Mouse (Mus musculus) kidney, adult 2 months (tissue): ENCODE results near the gene D630045J12Rik.

Experiments used
- CTCF ChIP-seq: fragments of 200-500 bp; conservative IDR thresholded peaks from 2 replicates; pipeline ENCODE4 v1.5.1; 2011; ENCODE audit warnings: low read depth, mild to moderate bottlenecking, control low read depth, low read length, moderate library complexity, mixed read lengths; ENCODE audit not compliant: insufficient read depth, insufficient read length
- POLR2A ChIP-seq: fragments of 200-500 bp; IDR thresholded peaks from one replicate; pipeline ENCODE4 v1.6.1; 2011; ENCODE audit warnings: low read depth, low read length, control low read depth

GRCm38 (mm10) chr6:38110859-38111258 lies 142.9 kb downstream of the D630045J12Rik start:
- no peak for TF ChIP-seq CTCF
- no peak for TF ChIP-seq POLR2A
